Mouse (Mus musculus) lung, adult 2 months (tissue): ENCODE measurements around the gene Paxip1.

ENCODE experiments used
- CTCF ChIP-seq: fragments of 200-500 bp; IDR thresholded peaks from 2 replicates; pipeline ENCODE4 v1.5.1; 2011; ENCODE audit warnings: mild to moderate bottlenecking, low read length, control low read depth; ENCODE audit not compliant: insufficient read depth
- POLR2A ChIP-seq: fragments of 200-500 bp; IDR thresholded peaks from 2 replicates; pipeline ENCODE4 v1.6.1; 2011; ENCODE audit warnings: low read depth, mild to moderate bottlenecking, control low read depth, low read length, borderline replicate concordance; ENCODE audit errors: extremely low read depth

DNA sequence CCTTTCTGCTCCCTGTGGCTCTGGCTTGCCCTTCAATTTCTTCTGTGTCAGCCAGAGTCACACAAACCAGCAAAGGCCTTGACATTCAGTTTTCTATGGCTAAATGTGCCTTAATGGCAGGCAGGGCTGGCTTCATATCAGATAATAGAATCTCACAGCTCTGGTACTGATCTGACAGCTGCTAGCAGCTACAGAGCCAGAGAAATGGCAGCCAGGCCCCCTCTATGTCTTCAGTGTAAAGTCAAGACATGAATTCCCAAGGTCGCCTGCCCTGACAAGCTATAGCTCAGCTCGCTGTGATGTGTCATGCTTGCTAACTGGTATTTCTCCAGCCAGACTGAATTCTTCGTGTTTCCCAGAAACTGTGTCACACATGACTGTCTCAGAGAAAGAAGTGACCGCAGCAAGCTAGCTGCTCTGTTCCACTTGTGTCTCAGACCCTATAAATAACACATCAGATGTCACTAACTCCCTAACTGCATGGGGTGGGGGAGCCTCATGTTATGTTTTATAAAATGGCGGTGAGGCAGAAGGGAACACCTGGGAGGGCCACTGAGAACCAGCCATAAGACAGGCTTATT is 59.1 kb downstream of the Paxip1 start:
- TF ChIP-seq CTCF (no peak), POLR2A (no peak)
